Mouse (Mus musculus): ENCODE results near the gene Rasgef1b. TPM values are rescaled to one million over a fixed set of nuclear protein-coding genes. Genes with fewer than 3 reads are reported as not detected.

Rasgef1b gene
- 83.7 and 86.2 TPM in 2 replicates for polyA plus RNA-seq (2014; fragmentation: Nextera tagmentation; extraction: Ambion mirVana)

- Histone ChIP-seq H3K4me3 (ENCODE audit: low read depth, low read length) (peak within 1 kb of the TSS; percentile 69), H3K4me2 (ENCODE audit: low read depth, low read length) (peak within 1 kb of the TSS; percentile 95), H3K27ac (ENCODE audit: low read depth, low read length) (peak within 1 kb of the TSS; percentile 83), H3K9ac (replicated peaks; ENCODE audit: low read depth, low read length) (peak within 1 kb of the TSS; percentile 67), H3K36me3 (ENCODE audit: control insufficient read depth, insufficient read depth, low read length) (no peaks in the 10 kb centered on the region), H3K9me3 (ENCODE audit: control insufficient read depth, low read length) (no peaks in the 10 kb centered on the region), H3K27me3 (ENCODE audit: control insufficient read depth, insufficient read depth, low read length) (peaks cover 3% of the 10 kb centered on the region; the same call in 1 of the 2 replicates), H3K4me1 (ENCODE audit: control insufficient read depth, insufficient read depth, low read length) (peaks cover 7% of the 10 kb centered on the region; the same call in 1 of the 2 replicates)
- ATAC-seq (ENCODE audit: low read depth) = peak; percentile 94
- 0% methylated on average over 32 of the region's 53 CpGs for WGBS
Measured at GRCm38 (mm10) chr5:99728649-99729212, at the start of gene Rasgef1b. Rasgef1b (minus strand) TSS chr5:99729065.

GRCm38 (mm10) chr5:99775342-99775741 lies 46.5 kb upstream of the Rasgef1b start:
- Histone ChIP-seq H3K9me3 (ENCODE audit: control insufficient read depth, low read length) (no peaks in the 10 kb centered on the region), H3K27me3 (ENCODE audit: control insufficient read depth, insufficient read depth, low read length) (no peaks in the 10 kb centered on the region), H3K36me3 (ENCODE audit: control insufficient read depth, insufficient read depth, low read length) (no peaks in the 10 kb centered on the region), H3K27ac (ENCODE audit: low read depth, low read length) (no peak overlapping the region), H3K4me1 (ENCODE audit: control insufficient read depth, insufficient read depth, low read length) (no peaks in the 10 kb centered on the region; the same call in 1 of the 2 replicates), H3K4me3 (ENCODE audit: low read depth, low read length) (no peak overlapping the region), H3K4me2 (ENCODE audit: low read depth, low read length) (no peak overlapping the region), H3K9ac (replicated peaks; ENCODE audit: low read depth, low read length) (no peak overlapping the region)
- WGBS = 66% methylated on average over 16 of the region's 16 CpGs
- no peak for ATAC-seq (ENCODE audit: low read depth)

- no peak; the same call in 1 of the 2 replicates for ATAC-seq (ENCODE audit: low read depth)
- H3K9me3 ChIP-seq (ENCODE audit: control insufficient read depth, low read length) = no peaks in the 10 kb centered on the region
- H3K4me3 ChIP-seq (ENCODE audit: low read depth, low read length) = no peak overlapping the region
- no peaks in the 10 kb centered on the region for H3K36me3 ChIP-seq (ENCODE audit: control insufficient read depth, insufficient read depth, low read length)
- no peak overlapping the region for H3K27ac ChIP-seq (ENCODE audit: low read depth, low read length)
- WGBS = 59% methylated on average over 9 of the region's 9 CpGs
- no peaks in the 10 kb centered on the region; the same call in 1 of the 2 replicates for H3K4me1 ChIP-seq (ENCODE audit: control insufficient read depth, insufficient read depth, low read length)
- no peak overlapping the region for H3K4me2 ChIP-seq (ENCODE audit: low read depth, low read length)
- H3K27me3 ChIP-seq (ENCODE audit: control insufficient read depth, insufficient read depth, low read length) = no peaks in the 10 kb centered on the region
- no peak overlapping the region for H3K9ac ChIP-seq (replicated peaks; ENCODE audit: low read depth, low read length)
Measured at GRCm38 (mm10) chr5:99773265-99773664, 44.4 kb upstream of the Rasgef1b start.

GRCm38 (mm10) chr5:99764246-99764645 lies 35.4 kb upstream of the Rasgef1b start:
- Histone ChIP-seq H3K27me3 (ENCODE audit: control insufficient read depth, insufficient read depth, low read length) (no peaks in the 10 kb centered on the region), H3K4me1 (ENCODE audit: control insufficient read depth, insufficient read depth, low read length) (no peaks in the 10 kb centered on the region), H3K4me3 (ENCODE audit: low read depth, low read length) (no peak overlapping the region), H3K27ac (ENCODE audit: low read depth, low read length) (no peak overlapping the region), H3K9ac (replicated peaks; ENCODE audit: low read depth, low read length) (no peak overlapping the region), H3K4me2 (ENCODE audit: low read depth, low read length) (no peak overlapping the region), H3K36me3 (ENCODE audit: control insufficient read depth, insufficient read depth, low read length) (no peaks in the 10 kb centered on the region), H3K9me3 (ENCODE audit: control insufficient read depth, low read length) (no peaks in the 10 kb centered on the region)
- ATAC-seq (ENCODE audit: low read depth) = no peak
- WGBS = 78% methylated on average over 3 of the region's 3 CpGs

- H3K27ac ChIP-seq (ENCODE audit: low read depth, low read length) = no peak overlapping the region
- ATAC-seq (ENCODE audit: low read depth) = no peak
Measured at GRCm38 (mm10) chr5:99758859-99759258, 30.0 kb upstream of the Rasgef1b start.

GRCm38 (mm10) chr5:99753843-99754242 lies 25.0 kb upstream of the Rasgef1b start:
- no peak overlapping the region for H3K4me3 ChIP-seq (ENCODE audit: low read depth, low read length)
- H3K9me3 ChIP-seq (ENCODE audit: control insufficient read depth, low read length) = no peaks in the 10 kb centered on the region
- H3K4me1 ChIP-seq (ENCODE audit: control insufficient read depth, insufficient read depth, low read length) = peaks cover 4% of the 10 kb centered on the region; the same call in 1 of the 2 replicates
- no peaks in the 10 kb centered on the region for H3K36me3 ChIP-seq (ENCODE audit: control insufficient read depth, insufficient read depth, low read length)
- peak overlapping the region; percentile 3; the same call in 1 of the 2 replicates for H3K4me2 ChIP-seq (ENCODE audit: low read depth, low read length)
- ATAC-seq (ENCODE audit: low read depth) = no peak
- 81% methylated on average over 12 of the region's 12 CpGs for WGBS
- H3K27ac ChIP-seq (ENCODE audit: low read depth, low read length) = peak overlapping the region; percentile 66
- H3K9ac ChIP-seq (replicated peaks; ENCODE audit: low read depth, low read length) = no peak overlapping the region
- H3K27me3 ChIP-seq (ENCODE audit: control insufficient read depth, insufficient read depth, low read length) = no peaks in the 10 kb centered on the region

More at GRCm38 (mm10) chr5:99758859-99759258, 30.0 kb upstream of the Rasgef1b start:
- no peak overlapping the region for H3K4me3 ChIP-seq (ENCODE audit: low read depth, low read length)
- H3K9me3 ChIP-seq (ENCODE audit: control insufficient read depth, low read length) = no peaks in the 10 kb centered on the region
- no peaks in the 10 kb centered on the region for H3K27me3 ChIP-seq (ENCODE audit: control insufficient read depth, insufficient read depth, low read length)
- no peak overlapping the region for H3K4me2 ChIP-seq (ENCODE audit: low read depth, low read length)
- no peak overlapping the region for H3K9ac ChIP-seq (replicated peaks; ENCODE audit: low read depth, low read length)
- peaks cover 1% of the 10 kb centered on the region; the same call in 1 of the 2 replicates for H3K4me1 ChIP-seq (ENCODE audit: control insufficient read depth, insufficient read depth, low read length)
- 47% methylated on average over 5 of the region's 5 CpGs for WGBS
- no peaks in the 10 kb centered on the region for H3K36me3 ChIP-seq (ENCODE audit: control insufficient read depth, insufficient read depth, low read length)

GRCm38 (mm10) chr5:99753368-99753767 lies 24.5 kb upstream of the Rasgef1b start:
- peak; percentile 50; the same call in 1 of the 2 replicates for ATAC-seq (ENCODE audit: low read depth)
- no peak overlapping the region for H3K4me3 ChIP-seq (ENCODE audit: low read depth, low read length)
- no peaks in the 10 kb centered on the region for H3K36me3 ChIP-seq (ENCODE audit: control insufficient read depth, insufficient read depth, low read length)
- WGBS = 53% methylated on average over 13 of the region's 13 CpGs
- no peaks in the 10 kb centered on the region for H3K27me3 ChIP-seq (ENCODE audit: control insufficient read depth, insufficient read depth, low read length)
- H3K4me1 ChIP-seq (ENCODE audit: control insufficient read depth, insufficient read depth, low read length) = peaks cover 4% of the 10 kb centered on the region; the same call in 1 of the 2 replicates
- no peak overlapping the region for H3K9ac ChIP-seq (replicated peaks; ENCODE audit: low read depth, low read length)
- H3K27ac ChIP-seq (ENCODE audit: low read depth, low read length) = peak overlapping the region; percentile 72
- H3K9me3 ChIP-seq (ENCODE audit: control insufficient read depth, low read length) = no peaks in the 10 kb centered on the region
- peak overlapping the region; percentile 3; the same call in 1 of the 2 replicates for H3K4me2 ChIP-seq (ENCODE audit: low read depth, low read length)

- H3K27ac ChIP-seq (ENCODE audit: low read depth, low read length) = peak overlapping the region; percentile 72
- no peak overlapping the region for H3K9ac ChIP-seq (replicated peaks; ENCODE audit: low read depth, low read length)
- peak; percentile 75 for ATAC-seq (ENCODE audit: low read depth)
- H3K27me3 ChIP-seq (ENCODE audit: control insufficient read depth, insufficient read depth, low read length) = no peaks in the 10 kb centered on the region
- no peaks in the 10 kb centered on the region for H3K36me3 ChIP-seq (ENCODE audit: control insufficient read depth, insufficient read depth, low read length)
- H3K4me3 ChIP-seq (ENCODE audit: low read depth, low read length) = no peak overlapping the region
- 0 out of 2 replicates have a peak overlapping the region, but pooled peaks have one; percentile 3 for H3K4me2 ChIP-seq (ENCODE audit: low read depth, low read length)
- no peaks in the 10 kb centered on the region for H3K9me3 ChIP-seq (ENCODE audit: control insufficient read depth, low read length)
- H3K4me1 ChIP-seq (ENCODE audit: control insufficient read depth, insufficient read depth, low read length) = peaks cover 4% of the 10 kb centered on the region; the same call in 1 of the 2 replicates
- 45% methylated on average over 5 of the region's 5 CpGs for WGBS
Measured at GRCm38 (mm10) chr5:99752670-99753231, 23.9 kb upstream of the Rasgef1b start.

GRCm38 (mm10) chr5:99748417-99748816 lies 19.6 kb upstream of the Rasgef1b start:
- no peak overlapping the region for H3K9ac ChIP-seq (replicated peaks; ENCODE audit: low read depth, low read length)
- H3K9me3 ChIP-seq (ENCODE audit: control insufficient read depth, low read length) = no peaks in the 10 kb centered on the region
- WGBS = 61% methylated on average over 10 of the region's 10 CpGs
- H3K4me1 ChIP-seq (ENCODE audit: control insufficient read depth, insufficient read depth, low read length) = no peaks in the 10 kb centered on the region; the same call in none of the 2 replicates
- no peaks in the 10 kb centered on the region for H3K27me3 ChIP-seq (ENCODE audit: control insufficient read depth, insufficient read depth, low read length)
- no peaks in the 10 kb centered on the region for H3K36me3 ChIP-seq (ENCODE audit: control insufficient read depth, insufficient read depth, low read length)
- ATAC-seq (ENCODE audit: low read depth) = no peak
- no peak overlapping the region for H3K4me3 ChIP-seq (ENCODE audit: low read depth, low read length)
- H3K4me2 ChIP-seq (ENCODE audit: low read depth, low read length) = no peak overlapping the region
- H3K27ac ChIP-seq (ENCODE audit: low read depth, low read length) = no peak overlapping the region

Data from neural tube, embryonic 14.5 days (tissue).